Mouse (Mus musculus): ENCODE data around the gene Rmnd5b. TPM values are rescaled to one million over a fixed set of nuclear protein-coding genes. Genes with fewer than 3 reads are reported as not detected.
A peak's percentile ranks its signal among the peaks of the same experiment; 100 is the strongest.

The Rmnd5b gene
- polyA plus RNA-seq (2015; fragmentation: Nextera tagmentation; extraction: Ambion mirVana), result 48.9 and 51.9 TPM in 2 replicates

- Histone ChIP-seq H3K27me3 (ENCODE audit: insufficient read depth, low read length) (no peaks in the 10 kb centered on the region), H3K4me3 (ENCODE audit: low read length) (peak within 1 kb of the TSS; percentile 86), H3K9ac (replicated peaks; ENCODE audit: low read length) (peak within 1 kb of the TSS; percentile 85), H3K36me3 (ENCODE audit: insufficient read depth, low read length) (peaks cover 4% of the 10 kb centered on the region; the same call in 1 of the 2 replicates), H3K4me2 (replicated peaks; ENCODE audit: low read depth, low read length) (peak within 1 kb of the TSS; percentile 92), H3K4me1 (ENCODE audit: insufficient read depth, low read length) (peaks cover 41% of the 10 kb centered on the region), H3K9me3 (ENCODE audit: low read length) (no peaks in the 10 kb centered on the region), H3K27ac (ENCODE audit: low read length) (peak within 1 kb of the TSS; percentile 87)
- peak; percentile 70 for ATAC-seq (ENCODE audit: low FRiP score, low TSS enrichment)
- WGBS, result under 1% methylated on average over 58 of the region's 61 CpGs
Observed at GRCm38 (mm10) chr11:51635525-51636322, at the start of gene Rmnd5b. Gene Rmnd5b, minus strand, starts transcription at chr11:51635896.

- Histone ChIP-seq H3K4me1 (ENCODE audit: insufficient read depth, low read length) (peaks cover 4% of the 10 kb centered on the region; the same call in 1 of the 2 replicates), H3K36me3 (ENCODE audit: insufficient read depth, low read length) (no peaks in the 10 kb centered on the region), H3K9me3 (ENCODE audit: low read length) (no peaks in the 10 kb centered on the region), H3K27me3 (ENCODE audit: insufficient read depth, low read length) (no peaks in the 10 kb centered on the region), H3K27ac (ENCODE audit: low read length) (no peak overlapping the region), H3K9ac (replicated peaks; ENCODE audit: low read length) (no peak overlapping the region), H3K4me3 (ENCODE audit: low read length) (no peak overlapping the region), H3K4me2 (replicated peaks; ENCODE audit: low read depth, low read length) (no peak overlapping the region)
- no peak for ATAC-seq (ENCODE audit: low FRiP score, low TSS enrichment)
- 33% methylated on average over 8 of the region's 8 CpGs for WGBS
Observed at GRCm38 (mm10) chr11:51681976-51682374, 46.3 kb upstream of the Rmnd5b start.

- Histone ChIP-seq H3K27ac (ENCODE audit: low read length) (no peak overlapping the region), H3K9me3 (ENCODE audit: low read length) (no peaks in the 10 kb centered on the region), H3K36me3 (ENCODE audit: insufficient read depth, low read length) (no peaks in the 10 kb centered on the region), H3K9ac (replicated peaks; ENCODE audit: low read length) (peak overlapping the region; percentile 41; the same call in 1 of the 2 replicates), H3K27me3 (ENCODE audit: insufficient read depth, low read length) (no peaks in the 10 kb centered on the region), H3K4me3 (ENCODE audit: low read length) (no peak overlapping the region), H3K4me1 (ENCODE audit: insufficient read depth, low read length) (peaks cover 4% of the 10 kb centered on the region; the same call in 1 of the 2 replicates), H3K4me2 (replicated peaks; ENCODE audit: low read depth, low read length) (peak overlapping the region; percentile 35)
- 38% methylated on average over 13 of the region's 13 CpGs for WGBS
- ATAC-seq (ENCODE audit: low FRiP score, low TSS enrichment), result peak; percentile 67
Observed at GRCm38 (mm10) chr11:51681324-51681975, 45.8 kb upstream of the Rmnd5b start.

- Histone ChIP-seq H3K4me2 (replicated peaks; ENCODE audit: low read depth, low read length) (no peak overlapping the region), H3K27me3 (ENCODE audit: insufficient read depth, low read length) (no peaks in the 10 kb centered on the region), H3K4me1 (ENCODE audit: insufficient read depth, low read length) (peaks cover 4% of the 10 kb centered on the region; the same call in 1 of the 2 replicates), H3K9ac (replicated peaks; ENCODE audit: low read length) (no peak overlapping the region), H3K9me3 (ENCODE audit: low read length) (no peaks in the 10 kb centered on the region), H3K27ac (ENCODE audit: low read length) (no peak overlapping the region), H3K36me3 (ENCODE audit: insufficient read depth, low read length) (no peaks in the 10 kb centered on the region), H3K4me3 (ENCODE audit: low read length) (no peak overlapping the region)
- no peak for ATAC-seq (ENCODE audit: low FRiP score, low TSS enrichment)
- WGBS, result 82% methylated on average over 3 of the region's 3 CpGs
Observed at GRCm38 (mm10) chr11:51679466-51679865, 43.8 kb upstream of the Rmnd5b start.

- Histone ChIP-seq H3K4me2 (replicated peaks; ENCODE audit: low read depth, low read length) (no peak overlapping the region), H3K36me3 (ENCODE audit: insufficient read depth, low read length) (no peaks in the 10 kb centered on the region), H3K27me3 (ENCODE audit: insufficient read depth, low read length) (no peaks in the 10 kb centered on the region), H3K4me1 (ENCODE audit: insufficient read depth, low read length) (peaks cover 4% of the 10 kb centered on the region; the same call in 1 of the 2 replicates), H3K4me3 (ENCODE audit: low read length) (no peak overlapping the region), H3K9me3 (ENCODE audit: low read length) (no peaks in the 10 kb centered on the region), H3K27ac (ENCODE audit: low read length) (no peak overlapping the region), H3K9ac (replicated peaks; ENCODE audit: low read length) (no peak overlapping the region)
- no peak for ATAC-seq (ENCODE audit: low FRiP score, low TSS enrichment)
- 58% methylated on average over 6 of the region's 6 CpGs for WGBS
Observed at GRCm38 (mm10) chr11:51677737-51678418, 42.2 kb upstream of the Rmnd5b start.

- no peaks in the 10 kb centered on the region for H3K36me3 ChIP-seq (ENCODE audit: insufficient read depth, low read length)
- no peak overlapping the region for H3K9ac ChIP-seq (replicated peaks; ENCODE audit: low read length)
- H3K4me3 ChIP-seq (ENCODE audit: low read length), result no peak overlapping the region
- no peak for ATAC-seq (ENCODE audit: low FRiP score, low TSS enrichment)
- no peaks in the 10 kb centered on the region for H3K9me3 ChIP-seq (ENCODE audit: low read length)
- no peaks in the 10 kb centered on the region for H3K4me1 ChIP-seq (ENCODE audit: insufficient read depth, low read length)
- no peak overlapping the region for H3K4me2 ChIP-seq (replicated peaks; ENCODE audit: low read depth, low read length)
- H3K27ac ChIP-seq (ENCODE audit: low read length), result no peak overlapping the region
- H3K27me3 ChIP-seq (ENCODE audit: insufficient read depth, low read length), result no peaks in the 10 kb centered on the region
- WGBS, result 82% methylated on average over 5 of the region's 5 CpGs
Observed at GRCm38 (mm10) chr11:51675386-51675785, 39.7 kb upstream of the Rmnd5b start.

- WGBS, result 59% methylated on average over 9 of the region's 9 CpGs
Observed at GRCm38 (mm10) chr11:51673291-51673690, 37.6 kb upstream of the Rmnd5b start.

GRCm38 (mm10) chr11:51671376-51671775 lies 35.7 kb upstream of the Rmnd5b start:
- no peaks in the 10 kb centered on the region for H3K36me3 ChIP-seq (ENCODE audit: insufficient read depth, low read length)
- no peak overlapping the region for H3K4me2 ChIP-seq (replicated peaks; ENCODE audit: low read depth, low read length)
- ATAC-seq (ENCODE audit: low FRiP score, low TSS enrichment), result no peak
- WGBS, result 76% methylated on average over 2 of the region's 2 CpGs
- H3K27ac ChIP-seq (ENCODE audit: low read length), result no peak overlapping the region
- no peak overlapping the region for H3K4me3 ChIP-seq (ENCODE audit: low read length)
- no peaks in the 10 kb centered on the region for H3K27me3 ChIP-seq (ENCODE audit: insufficient read depth, low read length)
- no peak overlapping the region for H3K9ac ChIP-seq (replicated peaks; ENCODE audit: low read length)
- H3K9me3 ChIP-seq (ENCODE audit: low read length), result no peaks in the 10 kb centered on the region
- H3K4me1 ChIP-seq (ENCODE audit: insufficient read depth, low read length), result no peaks in the 10 kb centered on the region

More at GRCm38 (mm10) chr11:51673291-51673690, 37.6 kb upstream of the Rmnd5b start:
- H3K4me3 ChIP-seq (ENCODE audit: low read length), result no peak overlapping the region
- H3K36me3 ChIP-seq (ENCODE audit: insufficient read depth, low read length), result no peaks in the 10 kb centered on the region
- H3K9me3 ChIP-seq (ENCODE audit: low read length), result no peaks in the 10 kb centered on the region
- peak overlapping the region; percentile 39; the same call in 1 of the 2 replicates for H3K27ac ChIP-seq (ENCODE audit: low read length)
- H3K27me3 ChIP-seq (ENCODE audit: insufficient read depth, low read length), result no peaks in the 10 kb centered on the region
- no peak overlapping the region for H3K4me2 ChIP-seq (replicated peaks; ENCODE audit: low read depth, low read length)
- ATAC-seq (ENCODE audit: low FRiP score, low TSS enrichment), result no peak
- no peak overlapping the region for H3K9ac ChIP-seq (replicated peaks; ENCODE audit: low read length)
- H3K4me1 ChIP-seq (ENCODE audit: insufficient read depth, low read length), result no peaks in the 10 kb centered on the region

- 97% methylated on average over 7 of the region's 7 CpGs for WGBS
Observed at GRCm38 (mm10) chr11:51670846-51671245, 35.1 kb upstream of the Rmnd5b start.

More at GRCm38 (mm10) chr11:51670846-51671245, 35.1 kb upstream of the Rmnd5b start:
- Histone ChIP-seq H3K9ac (replicated peaks; ENCODE audit: low read length) (no peak overlapping the region), H3K9me3 (ENCODE audit: low read length) (no peaks in the 10 kb centered on the region), H3K36me3 (ENCODE audit: insufficient read depth, low read length) (no peaks in the 10 kb centered on the region), H3K27ac (ENCODE audit: low read length) (no peak overlapping the region), H3K4me1 (ENCODE audit: insufficient read depth, low read length) (no peaks in the 10 kb centered on the region), H3K27me3 (ENCODE audit: insufficient read depth, low read length) (no peaks in the 10 kb centered on the region), H3K4me2 (replicated peaks; ENCODE audit: low read depth, low read length) (no peak overlapping the region), H3K4me3 (ENCODE audit: low read length) (no peak overlapping the region)
- ATAC-seq (ENCODE audit: low FRiP score, low TSS enrichment), result no peak

Data from kidney, embryonic 16.5 days (tissue).